Mouse (Mus musculus) frontal cortex, postnatal 10 days (tissue): ENCODE measurements around the gene Ednrb.

ENCODE experiments used
- DNase-seq, 2 experiments: peaks; one replicate each; pipeline ENCODE4 v3.0.0; 2022; ENCODE audit warnings: low spot score in 2 of 2, mixed read lengths in 1 of 2

Gene Ednrb

DNA sequence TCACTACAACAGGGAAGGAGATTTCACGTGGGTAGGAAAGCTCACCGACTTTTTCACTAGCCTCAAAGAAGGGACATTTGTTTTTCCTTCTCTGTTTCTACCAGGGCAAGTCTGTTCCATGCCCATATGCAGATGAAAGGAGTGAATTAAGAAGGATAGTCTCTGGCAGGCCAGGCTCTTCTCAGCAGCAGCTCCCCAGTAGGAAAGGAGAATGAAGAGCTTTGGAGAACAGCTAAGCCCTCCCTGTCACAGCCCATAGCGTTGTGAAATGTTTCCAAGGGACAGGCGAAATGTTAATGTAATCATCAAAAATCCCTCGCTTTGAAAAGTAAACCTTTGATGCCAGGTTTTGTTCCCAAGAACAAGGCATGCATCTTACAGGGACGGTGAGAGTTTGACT is 76.7 kb downstream of the Ednrb start:
- DNase-seq, result no peak
